Comparison of ENCODE assay signal across 21 mouse cellular contexts in the genomic region with DNA sequence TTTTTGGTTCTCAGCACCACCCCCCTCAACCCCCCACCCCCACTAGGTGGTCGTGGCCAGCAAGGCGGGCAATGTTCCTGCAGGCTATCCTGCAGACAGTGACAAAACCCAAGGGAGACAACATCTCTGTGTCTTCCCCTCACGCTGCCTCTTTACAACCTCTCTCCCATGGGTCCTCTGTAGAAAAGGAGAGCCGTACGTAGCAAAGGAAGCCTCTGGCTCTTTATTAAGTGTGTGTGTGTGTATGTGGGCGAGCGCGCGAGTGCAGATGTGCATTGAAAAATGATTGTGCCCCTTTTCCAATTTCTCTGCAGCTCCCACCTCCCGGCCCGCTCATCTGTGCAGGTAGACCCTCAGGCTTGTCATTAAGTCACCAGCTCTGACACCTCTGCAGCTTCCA. TPM values are rescaled to one million over a fixed set of nuclear protein-coding genes. Genes with fewer than 3 reads are reported as not detected.
A peak's percentile ranks its signal among the peaks of the same experiment; 100 is the strongest.
DNase-seq lines count a peak whose midpoint lies in the region; ATAC-seq and TF ChIP-seq lines count a peak whose summit lies in the region.
"Had no signal": no experiment of that assay in that cellular context is flagged by ENCODE, and none has a peak within 500 bp of the region (broad histone marks: within the 10 kb centered on the region; RNA-seq: fewer than 3 reads in every experiment).

No protein-coding gene starts in this region.

- no peak for DNase-seq in heart, embryonic 10.5 days (ENCODE audit: low spot score)
- no peak for DNase-seq in heart, postnatal 36 days
- DNase-seq in brain, embryonic 14.5 days (ENCODE audit: low read depth): peak; percentile 16
- no peak for DNase-seq in hindbrain, embryonic 14.5 days (ENCODE audit: low spot score)
- DNase-seq in midbrain, postnatal 0 days (ENCODE audit: low spot score): no peak
- no peak for DNase-seq in cerebellum, adult 9-10 months
- no peak for DNase-seq in cerebellum, adult 11-12 months
- DNase-seq: adrenal gland, postnatal 36 days; B cell, adult 2 months; cerebellum, adult 2 months; heart, postnatal 4 days; layer of hippocampus, postnatal 36 days; left cerebral cortex, postnatal 4 days; liver; lung, postnatal 10 days; retina, postnatal 1 day had no signal

- 25% methylated on average over 11 of the region's 11 CpGs for WGBS in heart, embryonic 10.5 days
- WGBS in hindbrain, embryonic 14.5 days: 20% methylated on average over 11 of the region's 11 CpGs
- 14% methylated on average over 11 of the region's 11 CpGs for WGBS in midbrain, postnatal 0 days
- WGBS in intestine, embryonic 16.5 days: 24% methylated on average over 11 of the region's 11 CpGs

- intact Hi-C loops in heart, postnatal 36 days (cut with DNase I): no loop called here

- no peaks in the 10 kb centered on the region for H3K9me3 ChIP-seq in heart, embryonic 10.5 days
- H3K9me3 ChIP-seq in hindbrain, embryonic 14.5 days (ENCODE audit: control insufficient read depth, low read length): no peaks in the 10 kb centered on the region
- H3K9me3 ChIP-seq in midbrain, postnatal 0 days (ENCODE audit: low read length): no peaks in the 10 kb centered on the region
- H3K9me3 ChIP-seq in intestine, embryonic 16.5 days (ENCODE audit: control insufficient read depth, low read length): no peaks in the 10 kb centered on the region
- H3K9me3 ChIP-seq: heart, embryonic 13.5 days had no signal

- H3K36me3 ChIP-seq in heart, embryonic 10.5 days: no peaks in the 10 kb centered on the region
- H3K36me3 ChIP-seq in hindbrain, embryonic 14.5 days (replicated peaks; ENCODE audit: control insufficient read depth, insufficient read depth): no peaks in the 10 kb centered on the region
- no peaks in the 10 kb centered on the region for H3K36me3 ChIP-seq in midbrain, postnatal 0 days (ENCODE audit: insufficient read depth, low read length)
- no peaks in the 10 kb centered on the region for H3K36me3 ChIP-seq in intestine, embryonic 16.5 days (ENCODE audit: control insufficient read depth, insufficient read depth, low read length)
- H3K36me3 ChIP-seq: heart, embryonic 13.5 days had no signal

- no peak for TF ChIP-seq POLR2A in brain, embryonic 14.5 days (IDR thresholded peaks at IDR 0.05; ENCODE audit: borderline replicate concordance, extremely low read depth, insufficient read depth, insufficient read length, poor library complexity, severe bottlenecking)

- H3K4me3 ChIP-seq in heart, embryonic 10.5 days: peak overlapping the region; percentile 15; the same call in 1 of the 2 replicates
- no peak overlapping the region for H3K4me3 ChIP-seq in hindbrain, embryonic 14.5 days (replicated peaks; ENCODE audit: low read length)
- H3K4me3 ChIP-seq in midbrain, postnatal 0 days (ENCODE audit: low read depth, low read length): no peak overlapping the region
- no peak overlapping the region for H3K4me3 ChIP-seq in intestine, embryonic 16.5 days (ENCODE audit: low read length)
- H3K4me3 ChIP-seq: erythroblast, embryonic 14.5 days; heart, embryonic 13.5 days had no signal

- peak overlapping the region; percentile 36 for H3K4me2 ChIP-seq in hindbrain, embryonic 14.5 days (replicated peaks)
- H3K4me2 ChIP-seq in midbrain, postnatal 0 days (ENCODE audit: low read depth, low read length, poor library complexity, severe bottlenecking): peak overlapping the region; percentile 41
- no peak overlapping the region for H3K4me2 ChIP-seq in intestine, embryonic 16.5 days (ENCODE audit: low read depth, low read length)
- H3K4me2 ChIP-seq: heart, embryonic 13.5 days had no signal

- ATAC-seq in hindbrain, embryonic 14.5 days (ENCODE audit: low FRiP score): no peak
- ATAC-seq in midbrain, postnatal 0 days (ENCODE audit: low FRiP score): no peak
- no peak for ATAC-seq in intestine, embryonic 16.5 days
- ATAC-seq: intestine, postnatal 0 days had no signal

- peaks cover 26% of the 10 kb centered on the region for H3K27me3 ChIP-seq in heart, embryonic 10.5 days (ENCODE audit: insufficient read depth, poor library complexity, severe bottlenecking)
- no peaks in the 10 kb centered on the region for H3K27me3 ChIP-seq in hindbrain, embryonic 14.5 days (ENCODE audit: control insufficient read depth, insufficient read depth, low read length)
- H3K27me3 ChIP-seq in midbrain, postnatal 0 days (ENCODE audit: insufficient read depth, low read length): no peaks in the 10 kb centered on the region
- H3K27me3 ChIP-seq in intestine, embryonic 16.5 days (replicated peaks; ENCODE audit: control insufficient read depth, insufficient read depth, low read length): 0 out of 2 replicates have a peak, but pooled peaks cover 4% of the 10 kb centered on the region

- TF ChIP-seq CTCF in brain, embryonic 14.5 days (IDR thresholded peaks at IDR 0.05; ENCODE audit: borderline replicate concordance, extremely low read depth, insufficient read depth, insufficient read length): no peak
- TF ChIP-seq CTCF in midbrain, postnatal 0 days (IDR thresholded peaks at IDR 0.05): no peak

- peak overlapping the region; percentile 21; the same call in 1 of the 2 replicates for H3K9ac ChIP-seq in hindbrain, embryonic 14.5 days
- H3K9ac ChIP-seq in midbrain, postnatal 0 days (replicated peaks; ENCODE audit: low read length, poor library complexity, severe bottlenecking): peak overlapping the region; percentile 13; the same call in 1 of the 2 replicates
- no peak overlapping the region for H3K9ac ChIP-seq in intestine, embryonic 16.5 days (ENCODE audit: low read depth, low read length)
- H3K9ac ChIP-seq: heart, embryonic 13.5 days had no signal

- no peak overlapping the region for H3K27ac ChIP-seq in heart, embryonic 10.5 days
- H3K27ac ChIP-seq in hindbrain, embryonic 14.5 days: peak overlapping the region; percentile 38
- no peak overlapping the region for H3K27ac ChIP-seq in midbrain, postnatal 0 days (ENCODE audit: low read depth, low read length)
- no peak overlapping the region for H3K27ac ChIP-seq in intestine, embryonic 16.5 days (ENCODE audit: low read length)
- H3K27ac ChIP-seq: heart, embryonic 13.5 days; kidney, postnatal 0 days had no signal

- peaks cover 10% of the 10 kb centered on the region; the same call in 1 of the 2 replicates for H3K4me1 ChIP-seq in heart, embryonic 10.5 days
- no peaks in the 10 kb centered on the region; the same call in 1 of the 2 replicates for H3K4me1 ChIP-seq in hindbrain, embryonic 14.5 days (replicated peaks; ENCODE audit: control insufficient read depth, insufficient read depth, low read length)
- H3K4me1 ChIP-seq in midbrain, postnatal 0 days (ENCODE audit: insufficient read depth, low read length): peaks cover 5% of the 10 kb centered on the region; the same call in 1 of the 2 replicates
- H3K4me1 ChIP-seq in intestine, embryonic 16.5 days (ENCODE audit: control insufficient read depth, insufficient read depth, low read length): no peaks in the 10 kb centered on the region

RNA-seq across cellular contexts. Expression of a gene that starts 26.7 kb away (rescaled TPM):
- polyA plus RNA-seq in heart, embryonic 10.5 days (2016; fragmentation: Nextera tagmentation; extraction: Ambion mirVana): 1.1 and 1.6 TPM in 2 replicates
- total RNA-seq in heart, postnatal 36 days (2021): 10 to 100 TPM; 10.7 to 10.8 TPM
- polyA plus RNA-seq in brain, embryonic 14.5 days (2012; rRNA removed): 10.4 and 19.2 TPM in 2 replicates
- 15.6 and 16.8 TPM in 2 replicates for polyA plus RNA-seq in hindbrain, embryonic 14.5 days (2014; fragmentation: Nextera tagmentation; extraction: Ambion mirVana)
- 59.0 and 59.4 TPM in 2 replicates for total RNA-seq in midbrain, postnatal 0 days (2014; rRNA removed)
- 24.2 and 29.2 TPM in 2 replicates for polyA plus RNA-seq in midbrain, postnatal 0 days (2015; fragmentation: Nextera tagmentation; extraction: Ambion mirVana)
- 1.7 and 1.9 TPM in 2 replicates for polyA plus RNA-seq in intestine, embryonic 16.5 days (2015; fragmentation: Nextera tagmentation; extraction: Ambion mirVana)
- polyA plus RNA-seq: erythroblast, embryonic 14.5 days had no signal

RNA-seq across cellular contexts. Expression of a gene that starts 41.1 kb away (rescaled TPM):
- polyA plus RNA-seq in heart, embryonic 10.5 days (2016; fragmentation: Nextera tagmentation; extraction: Ambion mirVana): 483 and 538 TPM in 2 replicates
- total RNA-seq in heart, postnatal 36 days (2021): 100 to 1,000 TPM; 116 to 125 TPM
- polyA plus RNA-seq in brain, embryonic 14.5 days (2012; rRNA removed): 253 and 284 TPM in 2 replicates
- 432 and 451 TPM in 2 replicates for polyA plus RNA-seq in hindbrain, embryonic 14.5 days (2014; fragmentation: Nextera tagmentation; extraction: Ambion mirVana)
- total RNA-seq in midbrain, postnatal 0 days (2014; rRNA removed): 196 and 209 TPM in 2 replicates
- 433 and 436 TPM in 2 replicates for polyA plus RNA-seq in midbrain, postnatal 0 days (2015; fragmentation: Nextera tagmentation; extraction: Ambion mirVana)
- 477 and 515 TPM in 2 replicates for polyA plus RNA-seq in intestine, embryonic 16.5 days (2015; fragmentation: Nextera tagmentation; extraction: Ambion mirVana)
